Mouse (Mus musculus) hindbrain, embryonic 11.5 days (tissue): ENCODE measurements around the gene Snrpc. TPM values are rescaled to one million over a fixed set of nuclear protein-coding genes. Genes with fewer than 3 reads are reported as not detected.
A peak's percentile ranks its signal among the peaks of the same experiment; 100 is the strongest.

Experiments used
- ATAC-seq: fragments of 200-750 bp; cut with Nextera tagmentation; 2 replicates; pipeline ENCODE4 v1.8.0; 2017; ENCODE audit warnings: mild to moderate bottlenecking, moderate TSS enrichment, moderate library complexity; ENCODE audit not compliant: low FRiP score
- DNase-seq: peaks from one replicate; pipeline ENCODE4 v3.0.0-alpha.2; 2015; ENCODE audit warnings: low spot score
- H3K27ac ChIP-seq: fragments of 300-500 bp; sonication (generic); 2 replicates; pipeline ENCODE4 v1.5.1; 2014; ENCODE audit warnings: mild to moderate bottlenecking, low read depth, low read length
- H3K27me3 ChIP-seq: fragments of 300-500 bp; sonication (generic); 2 replicates; pipeline ENCODE4 v1.6.1; 2014; ENCODE audit warnings: mild to moderate bottlenecking, low read length, moderate library complexity, mixed read lengths; ENCODE audit not compliant: control insufficient read depth, insufficient read depth
- H3K36me3 ChIP-seq: fragments of 300-500 bp; sonication (generic); 2 replicates; pipeline ENCODE4 v1.6.1; 2014; ENCODE audit warnings: mild to moderate bottlenecking, low read length, moderate library complexity, mixed read lengths; ENCODE audit not compliant: control insufficient read depth, insufficient read depth
- H3K4me1 ChIP-seq: fragments of 300-500 bp; sonication (generic); replicated peaks from 2 replicates; pipeline ENCODE4 v1.6.1; 2014; ENCODE audit warnings: low read length, mixed read lengths; ENCODE audit not compliant: control insufficient read depth, insufficient read depth
- H3K4me2 ChIP-seq: fragments of 300-500 bp; sonication (generic); replicated peaks from 2 replicates; pipeline ENCODE4 v1.6.1; 2014; ENCODE audit warnings: mild to moderate bottlenecking, low read depth, low read length
- H3K4me3 ChIP-seq: fragments of 300-500 bp; sonication (generic); 2 replicates; pipeline ENCODE4 v1.5.1; 2014; ENCODE audit warnings: low read depth, low read length
- H3K9ac ChIP-seq: fragments of 300-500 bp; sonication (generic); 2 replicates; pipeline ENCODE4 v1.6.1; 2014; ENCODE audit warnings: low read depth, low read length
- H3K9me3 ChIP-seq: fragments of 300-500 bp; sonication (generic); 2 replicates; pipeline ENCODE4 v1.6.1; 2016; ENCODE audit warnings: low read length; ENCODE audit not compliant: control insufficient read depth
- WGBS: fragments of 180-500 bp; shearing (Covaris S2); extraction: QIAGEN DNeasy Blood & Tissue Kit; methylation state at CpG from one replicate; pipeline ENCODE4 v1.1.7; 2014; 5-methylcytosine and 5-hydroxymethylcytosine counted together
- polyA plus RNA-seq: library from polyadenylated mRNA; unstranded; fragments of >200 nt; fragmentation: Nextera tagmentation; extraction: Ambion mirVana; gene quantifications from 2 replicates; pipeline ENCODE4 v1.2.1, GENCODE M21; 2014

Snrpc gene
- polyA plus RNA-seq, 1 experiment from 2014 or later, result 344 TPM

DNA sequence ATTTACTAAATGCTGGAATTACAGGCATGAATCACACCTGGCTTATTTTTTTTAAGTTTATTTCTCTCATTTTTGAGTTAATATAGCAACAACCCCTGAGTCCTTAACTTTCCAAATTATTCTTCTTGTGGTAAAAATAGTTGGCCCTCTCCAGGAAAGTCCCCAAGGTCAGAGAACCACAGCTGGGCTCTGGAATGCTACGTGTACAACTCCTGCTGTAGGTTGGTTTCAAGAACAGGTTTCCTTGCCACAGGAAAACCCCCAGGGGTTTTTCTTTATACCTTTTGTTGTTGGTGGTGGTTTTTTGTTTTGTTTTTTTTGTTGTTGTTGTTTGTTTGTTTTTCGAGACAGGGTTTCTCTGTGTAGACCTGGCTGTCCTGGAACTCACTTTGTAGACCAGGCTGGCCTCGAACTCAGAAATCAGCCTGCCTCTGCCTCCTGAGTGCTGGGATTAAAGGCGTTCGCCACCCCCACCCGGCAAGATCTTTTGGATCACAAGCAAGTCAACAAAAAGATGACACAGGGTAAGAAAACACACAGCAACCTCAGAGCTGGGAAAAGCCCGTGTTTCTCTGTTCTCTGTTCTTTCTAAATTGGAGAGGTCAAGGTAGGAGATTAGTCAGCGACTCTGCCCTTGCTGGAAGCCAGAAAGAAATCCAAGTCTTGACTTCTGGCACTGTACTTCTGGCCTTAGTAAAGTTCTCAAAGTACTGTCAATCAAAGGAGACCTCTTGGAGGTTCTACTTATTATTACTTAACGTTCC is 14.6 kb upstream of the Snrpc start:
- H3K4me3 ChIP-seq, result no peak overlapping the region
- H3K4me1 ChIP-seq, result peaks cover 3% of the 10 kb centered on the region
- WGBS, result 82% methylated on average over 9 of the region's 9 CpGs
- no peak overlapping the region for H3K4me2 ChIP-seq
- ATAC-seq (no peak), DNase-seq (no peak)
- no peak overlapping the region for H3K9ac ChIP-seq
- no peaks in the 10 kb centered on the region for H3K27me3 ChIP-seq
- H3K9me3 ChIP-seq, result no peaks in the 10 kb centered on the region
- H3K27ac ChIP-seq, result no peak overlapping the region
- H3K36me3 ChIP-seq, result no peaks in the 10 kb centered on the region

DNA sequence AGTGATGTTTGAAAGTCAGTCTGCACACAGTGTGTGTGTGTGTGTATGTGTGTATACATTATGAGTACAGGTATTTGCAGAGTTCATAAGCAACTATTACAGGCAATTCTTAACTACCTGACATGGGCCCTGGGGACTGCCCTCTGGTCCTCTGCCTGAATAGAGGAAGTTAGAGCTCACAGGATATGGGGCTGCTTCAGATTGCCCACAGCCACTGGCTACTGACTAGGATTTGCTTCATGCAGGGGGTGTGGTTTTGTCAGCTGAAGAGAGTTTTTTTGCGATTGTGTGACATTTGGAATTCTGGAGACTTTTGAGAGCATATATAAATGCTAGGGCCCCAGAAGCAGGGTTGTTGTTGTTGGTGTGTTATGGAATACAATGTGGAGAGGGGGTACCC is 13.0 kb upstream of the Snrpc start:
- H3K4me2 ChIP-seq, result no peak overlapping the region
- 80% methylated on average over 1 of the region's 1 CpGs for WGBS
- DNase-seq (no peak), ATAC-seq (no peak)
- H3K4me1 ChIP-seq, result no peaks in the 10 kb centered on the region; the same call in 1 of the 2 replicates
- no peaks in the 10 kb centered on the region for H3K9me3 ChIP-seq
- H3K27me3 ChIP-seq, result no peaks in the 10 kb centered on the region
- H3K9ac ChIP-seq, result no peak overlapping the region
- H3K36me3 ChIP-seq, result no peaks in the 10 kb centered on the region
- H3K4me3 ChIP-seq, result no peak overlapping the region
- no peak overlapping the region for H3K27ac ChIP-seq

DNA sequence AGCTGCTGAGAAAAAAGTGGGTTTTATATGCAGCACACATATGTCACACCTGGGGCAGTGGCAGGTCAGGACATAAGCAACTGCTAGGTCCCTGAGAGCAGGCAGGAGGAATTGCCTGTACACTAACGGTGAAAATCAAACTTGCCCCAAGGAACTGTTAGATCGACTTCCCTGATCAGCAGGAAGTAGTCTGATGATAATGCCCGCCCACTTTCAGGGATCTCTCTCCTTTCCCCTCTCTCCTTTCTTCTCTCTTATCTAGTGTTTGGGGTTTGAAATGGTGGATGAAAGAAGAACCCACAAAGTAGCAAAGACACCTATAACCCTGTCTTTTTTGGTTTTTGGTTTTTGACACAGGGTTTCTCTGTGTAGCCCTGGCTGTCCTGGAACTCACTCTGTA is 12.4 kb upstream of the Snrpc start:
- 40% methylated on average over 3 of the region's 3 CpGs for WGBS
- DNase-seq, result no peak
- Histone ChIP-seq H3K9ac (no peak overlapping the region), H3K27ac (no peak overlapping the region), H3K9me3 (no peaks in the 10 kb centered on the region), H3K36me3 (no peaks in the 10 kb centered on the region), H3K4me1 (no peaks in the 10 kb centered on the region; the same call in 1 of the 2 replicates), H3K27me3 (no peaks in the 10 kb centered on the region), H3K4me3 (no peak overlapping the region), H3K4me2 (no peak overlapping the region)
- no peak for ATAC-seq

DNA sequence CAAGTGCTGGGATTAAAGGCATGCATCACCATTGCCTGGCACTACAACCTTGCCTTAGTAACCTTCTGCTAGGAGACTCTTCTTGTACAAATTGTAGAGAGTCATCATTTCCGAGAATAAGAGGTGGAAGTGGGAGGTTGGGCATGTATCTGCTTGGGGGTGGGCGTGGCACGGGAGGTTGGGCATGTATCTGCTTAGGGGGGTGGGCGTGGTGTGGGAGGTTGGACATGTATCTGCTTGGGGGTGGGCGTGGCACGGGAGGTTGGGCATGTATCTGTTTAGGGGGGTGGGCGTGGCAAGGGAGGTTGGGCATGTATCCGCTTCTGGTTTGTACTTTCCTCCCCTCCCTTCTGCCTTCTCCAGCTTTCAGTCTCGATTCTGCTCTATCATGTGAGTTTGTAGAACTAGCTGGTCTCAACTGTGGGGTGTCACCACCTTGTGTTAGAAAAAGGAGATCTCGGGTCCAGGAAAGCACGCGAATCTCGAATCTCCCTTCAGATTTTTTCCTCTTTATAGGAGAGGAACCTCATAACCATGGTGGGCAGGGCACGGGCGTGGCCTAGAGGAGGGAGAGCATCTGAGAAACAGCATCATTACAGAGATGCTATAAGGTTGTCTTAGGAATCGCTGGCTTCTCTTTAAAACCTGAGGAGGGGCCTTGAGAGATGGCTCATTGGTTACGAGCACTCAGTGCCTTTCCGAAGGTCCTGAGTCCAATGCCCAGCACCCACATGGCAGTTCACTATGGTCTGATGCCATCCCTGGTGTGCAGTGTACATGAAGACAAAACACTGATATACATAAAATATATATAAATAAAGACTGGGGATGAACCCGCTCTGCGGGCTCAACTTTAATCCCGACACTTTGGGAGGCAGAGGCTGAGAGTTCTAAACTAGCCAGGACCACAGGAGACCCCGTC is 11.7 kb upstream of the Snrpc start:
- Histone ChIP-seq H3K9ac (no peak overlapping the region; the same call in 1 of the 2 replicates), H3K27ac (peak overlapping the region; percentile 11; the same call in 1 of the 2 replicates)
- 4% methylated on average over 22 of the region's 22 CpGs for WGBS

DNA sequence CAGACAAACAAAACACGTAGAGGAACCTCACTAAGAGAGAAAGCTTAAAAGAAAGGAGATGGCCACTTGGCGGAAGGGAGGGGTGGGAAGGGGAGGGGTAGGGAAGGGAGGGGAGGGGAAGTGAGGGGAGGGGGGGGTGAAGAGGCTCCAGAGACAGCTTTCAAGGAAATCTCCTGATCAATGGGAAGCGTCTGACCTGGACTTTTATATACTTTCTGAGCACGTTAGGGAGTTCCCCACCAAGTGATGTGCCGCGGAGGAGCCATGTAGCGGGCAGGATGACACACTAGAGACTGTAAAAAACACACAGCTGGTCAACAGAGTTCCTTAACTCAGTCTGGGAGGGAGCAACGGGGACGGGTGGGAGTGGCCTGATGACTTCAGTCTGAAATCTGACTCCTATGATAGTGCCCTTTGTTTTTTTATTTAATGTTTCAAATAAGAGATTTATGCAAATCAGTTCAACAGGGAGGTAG is 11.0 kb upstream of the Snrpc start:
- ATAC-seq, result peak; percentile 67; the same call in 1 of the 2 replicates
- Histone ChIP-seq H3K27ac (no peak overlapping the region), H3K36me3 (no peaks in the 10 kb centered on the region), H3K4me1 (no peaks in the 10 kb centered on the region), H3K9ac (no peak overlapping the region), H3K27me3 (no peaks in the 10 kb centered on the region), H3K4me2 (peak overlapping the region; percentile 45), H3K9me3 (no peaks in the 10 kb centered on the region), H3K4me3 (no peak overlapping the region)
- under 1% methylated on average over 7 of the region's 9 CpGs for WGBS
- peak; percentile 55 for DNase-seq

More for the DNA sequence above, 11.7 kb upstream of the Snrpc start:
- ATAC-seq (peak; percentile 64), DNase-seq (peak; percentile 72)
- Histone ChIP-seq H3K4me1 (no peaks in the 10 kb centered on the region; the same call in 1 of the 2 replicates), H3K4me3 (peak overlapping the region; percentile 6; the same call in 1 of the 2 replicates), H3K36me3 (no peaks in the 10 kb centered on the region), H3K4me2 (peak overlapping the region; percentile 45), H3K9me3 (no peaks in the 10 kb centered on the region), H3K27me3 (no peaks in the 10 kb centered on the region)

DNA sequence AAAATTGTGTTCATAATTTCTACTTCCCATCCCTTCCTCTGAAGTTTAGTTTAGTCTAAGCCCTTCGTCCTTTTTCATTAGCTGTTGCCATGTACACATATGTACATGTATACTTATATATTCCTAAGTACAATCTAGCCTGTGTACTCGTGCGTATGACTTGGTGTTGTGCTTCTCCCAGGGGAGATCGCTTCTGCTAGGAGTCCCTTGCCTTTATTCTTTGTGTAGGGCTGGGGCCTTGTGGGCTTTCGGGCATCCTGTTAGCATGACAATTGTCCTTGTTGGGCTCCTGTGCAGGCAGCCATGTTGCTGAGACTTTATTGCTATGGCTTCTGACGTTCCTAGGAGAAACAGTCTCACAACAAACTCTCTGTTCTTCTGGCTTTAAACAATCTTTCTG is 10.4 kb upstream of the Snrpc start:
- Histone ChIP-seq H3K4me1 (no peaks in the 10 kb centered on the region), H3K36me3 (no peaks in the 10 kb centered on the region), H3K4me2 (no peak overlapping the region), H3K4me3 (no peak overlapping the region), H3K27ac (no peak overlapping the region), H3K9ac (no peak overlapping the region), H3K9me3 (no peaks in the 10 kb centered on the region), H3K27me3 (no peaks in the 10 kb centered on the region)
- 18% methylated on average over 6 of the region's 6 CpGs for WGBS
- ATAC-seq (no peak), DNase-seq (peak; percentile 55)

DNA sequence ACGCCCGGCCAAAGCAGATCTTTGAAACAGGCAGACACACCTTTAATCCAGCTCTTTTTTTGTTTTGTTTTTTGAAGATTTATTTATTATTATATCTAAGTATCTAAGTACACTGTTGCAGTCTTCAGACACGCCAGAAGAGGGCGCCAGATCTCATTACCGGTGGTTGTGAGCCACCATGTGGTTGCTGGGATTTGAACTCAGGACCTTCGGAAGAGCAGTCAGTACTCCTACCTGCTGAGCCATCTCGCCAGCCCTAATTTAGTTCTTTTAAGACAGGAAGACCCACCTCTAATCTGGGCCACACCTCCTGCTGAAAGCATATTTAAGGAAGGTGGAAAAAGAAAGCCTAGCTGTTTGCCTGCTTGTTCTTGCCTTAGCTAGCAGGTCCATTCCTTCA is 7.5 kb upstream of the Snrpc start:
- DNase-seq, result peak; percentile 21
- Histone ChIP-seq H3K4me1 (no peaks in the 10 kb centered on the region), H3K36me3 (no peaks in the 10 kb centered on the region), H3K9ac (no peak overlapping the region), H3K27ac (no peak overlapping the region), H3K4me2 (no peak overlapping the region), H3K4me3 (no peak overlapping the region), H3K9me3 (no peaks in the 10 kb centered on the region), H3K27me3 (no peaks in the 10 kb centered on the region)
- WGBS, result 51% methylated on average over 7 of the region's 7 CpGs
- no peak for ATAC-seq

DNA sequence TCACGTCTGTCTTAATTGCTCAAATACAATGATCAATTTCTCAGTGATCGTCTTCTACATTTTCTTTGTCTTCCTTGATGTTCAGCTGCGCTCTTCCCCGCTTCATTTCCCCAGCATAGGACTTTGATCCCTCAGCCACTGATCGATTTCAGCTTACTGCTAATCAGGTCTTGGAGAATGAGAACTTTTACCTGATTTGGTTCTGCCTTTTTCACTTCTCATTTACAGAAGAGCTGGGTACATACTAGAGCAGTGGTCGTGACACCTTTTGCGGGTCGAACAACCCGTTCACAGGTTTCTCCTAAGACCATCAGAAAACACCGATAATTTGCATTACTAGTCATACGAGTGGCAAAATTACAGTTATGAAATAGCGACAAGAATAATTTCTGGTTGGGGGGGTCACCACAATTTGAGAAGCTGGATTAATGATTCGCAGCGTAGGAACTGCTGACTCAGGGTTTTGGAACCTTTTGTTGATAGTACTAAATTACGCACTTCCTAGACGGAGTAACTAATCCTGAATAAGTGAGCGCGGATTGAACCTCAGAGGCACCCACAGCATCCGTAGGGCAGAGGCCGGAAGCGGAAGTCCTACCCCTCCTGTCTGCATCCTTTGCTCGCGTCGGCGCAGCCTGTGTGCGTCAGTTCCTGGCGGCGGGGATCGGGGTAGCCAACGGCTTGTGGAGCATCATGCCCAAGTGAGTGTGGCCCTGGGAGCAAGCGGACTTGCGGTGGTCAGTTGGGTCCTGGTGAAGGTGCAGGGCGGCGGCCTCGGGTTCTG is 1.7 kb downstream of the Snrpc start:
- Histone ChIP-seq H3K36me3 (peaks cover 2% of the 10 kb centered on the region; the same call in 1 of the 2 replicates), H3K4me3 (peak overlapping the region; percentile 83), H3K9me3 (no peaks in the 10 kb centered on the region), H3K4me1 (no peaks in the 10 kb centered on the region), H3K9ac (peak overlapping the region; percentile 80), H3K27me3 (no peaks in the 10 kb centered on the region), H3K27ac (peak overlapping the region; percentile 45; the same call in 1 of the 2 replicates), H3K4me2 (peak overlapping the region; percentile 65)
- 3% methylated on average over 35 of the region's 35 CpGs for WGBS
- ATAC-seq (peak; percentile 95), DNase-seq (peak; percentile 94)
